Mouse (Mus musculus) midbrain, postnatal 0 days (tissue): ENCODE measurements at regions not wholly inside any gene's neighbourhood (a gene's known extent, or its start where the extent isn't known, plus 50 kb on each side); places are given as distances from the start of the nearest gene placed in this dataset.

Experiments
- ATAC-seq: fragments of 200-750 bp; cut with Nextera tagmentation; 2 replicates; pipeline ENCODE4 v1.8.0; 2017; ENCODE audit warnings: moderate number of reproducible peaks, mild to moderate bottlenecking, moderate TSS enrichment, moderate library complexity; ENCODE audit not compliant: low FRiP score
- DNase-seq: peaks from one replicate; pipeline ENCODE4 v3.0.0-alpha.2; 2015; ENCODE audit warnings: low spot score
- H3K27ac ChIP-seq: fragments of 300-500 bp; sonication (generic); 2 replicates; pipeline ENCODE4 v1.5.1; 2014; ENCODE audit warnings: low read depth, mild to moderate bottlenecking, low read length, mixed read lengths
- H3K27me3 ChIP-seq: fragments of 300-500 bp; sonication (generic); 2 replicates; pipeline ENCODE4 v1.6.1; 2014; ENCODE audit warnings: low read length, control low read depth, mixed read lengths; ENCODE audit not compliant: insufficient read depth
- H3K36me3 ChIP-seq: fragments of 300-500 bp; sonication (generic); 2 replicates; pipeline ENCODE4 v1.6.1; 2014; ENCODE audit warnings: low read length, control low read depth, mixed read lengths; ENCODE audit not compliant: insufficient read depth
- H3K4me1 ChIP-seq: fragments of 300-500 bp; sonication (generic); 2 replicates; pipeline ENCODE4 v1.6.1; 2014; ENCODE audit warnings: mild to moderate bottlenecking, control low read depth, antibody characterized with exemption, low read length, mixed read lengths; ENCODE audit not compliant: insufficient read depth
- H3K4me2 ChIP-seq: fragments of 300-500 bp; sonication (generic); 2 replicates; pipeline ENCODE4 v1.6.1; 2014; ENCODE audit warnings: low read depth, mild to moderate bottlenecking, low read length, mixed read lengths; ENCODE audit not compliant: poor library complexity, severe bottlenecking
- H3K4me3 ChIP-seq: fragments of 300-500 bp; sonication (generic); 2 replicates; pipeline ENCODE4 v1.5.1; 2014; ENCODE audit warnings: low read depth, mild to moderate bottlenecking, low read length, moderate library complexity
- H3K9ac ChIP-seq: fragments of 300-500 bp; sonication (generic); replicated peaks from 2 replicates; pipeline ENCODE4 v1.6.1; 2014; ENCODE audit warnings: mild to moderate bottlenecking, low read length, moderate library complexity, mixed read lengths; ENCODE audit not compliant: poor library complexity, severe bottlenecking
- H3K9me3 ChIP-seq: fragments of 300-500 bp; sonication (generic); 2 replicates; pipeline ENCODE4 v1.6.1; 2016; ENCODE audit warnings: low read length, control low read depth
- CTCF ChIP-seq: IDR thresholded peaks from 2 replicates; pipeline ENCODE4 v1.5.1; 2016; ENCODE audit warnings: antibody characterized with exemption, mild to moderate bottlenecking
- WGBS: fragments of 180-500 bp; shearing (Covaris S2); extraction: QIAGEN DNeasy Blood & Tissue Kit; methylation state at CpG from one replicate; pipeline ENCODE4 v1.1.7; 2014; 5-methylcytosine and 5-hydroxymethylcytosine counted together

DNA sequence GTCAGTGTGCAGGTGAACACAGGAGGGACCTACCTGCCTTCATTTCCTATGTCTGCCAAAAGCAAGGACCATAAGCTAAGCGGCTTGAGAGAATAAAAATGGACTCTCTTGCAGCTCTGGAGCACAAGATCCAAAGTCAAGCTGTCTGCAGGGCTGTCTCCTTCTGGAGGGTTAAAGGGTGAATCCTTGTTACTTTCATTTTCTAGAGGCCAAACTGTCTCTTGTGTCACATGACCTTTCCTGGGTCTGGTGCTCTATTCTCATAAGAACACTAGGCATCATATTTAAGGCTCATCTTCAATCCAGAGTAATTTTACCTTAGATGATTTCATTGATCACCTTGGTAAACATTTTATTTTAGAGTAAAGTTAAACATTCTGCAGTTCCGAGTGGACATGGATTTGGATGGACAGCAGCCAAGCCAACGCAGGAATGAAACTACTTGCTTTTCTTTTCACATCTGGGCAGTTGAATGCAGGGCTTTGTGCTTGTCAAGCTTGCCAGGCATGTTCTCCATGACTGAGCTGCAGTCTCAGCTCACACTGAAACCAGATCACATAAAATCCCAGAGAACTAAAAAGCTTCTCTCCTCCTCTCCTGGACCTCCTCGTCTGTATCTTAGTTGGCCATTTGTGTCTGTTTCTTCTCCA is 180.8 kb downstream of the Cd83 start:
- H3K4me2 ChIP-seq: no peak overlapping the region
- no peak overlapping the region for H3K4me3 ChIP-seq
- no peak overlapping the region for H3K27ac ChIP-seq
- no peaks in the 10 kb centered on the region for H3K9me3 ChIP-seq
- H3K9ac ChIP-seq: no peak overlapping the region
- no peak for TF ChIP-seq CTCF
- no peak for ATAC-seq
- WGBS: 68% methylated on average over 4 of the region's 4 CpGs
- no peaks in the 10 kb centered on the region for H3K27me3 ChIP-seq
- no peaks in the 10 kb centered on the region for H3K36me3 ChIP-seq
- no peaks in the 10 kb centered on the region for H3K4me1 ChIP-seq
- no peak for DNase-seq

GRCm38 (mm10) chr13:43967516-43967915 is 182.9 kb downstream of the Cd83 start:
- Histone ChIP-seq H3K4me3 (no peak overlapping the region), H3K4me1 (no peaks in the 10 kb centered on the region), H3K27ac (no peak overlapping the region), H3K27me3 (no peaks in the 10 kb centered on the region), H3K9me3 (no peaks in the 10 kb centered on the region), H3K36me3 (no peaks in the 10 kb centered on the region), H3K9ac (no peak overlapping the region), H3K4me2 (no peak overlapping the region)
- 82% methylated on average over 5 of the region's 5 CpGs for WGBS
- no peak for DNase-seq
- ATAC-seq: no peak
- TF ChIP-seq CTCF: no peak

GRCm38 (mm10) chr13:43972906-43973305 is 188.3 kb downstream of the Cd83 start:
- no peak for TF ChIP-seq CTCF
- H3K4me1 ChIP-seq: no peaks in the 10 kb centered on the region
- ATAC-seq: no peak

GRCm38 (mm10) chr13:43975281-43975680 is 190.7 kb downstream of the Cd83 start:
- no peak for DNase-seq
- 84% methylated on average over 13 of the region's 13 CpGs for WGBS

More at GRCm38 (mm10) chr13:43972906-43973305, 188.3 kb downstream of the Cd83 start:
- no peak overlapping the region for H3K4me2 ChIP-seq
- no peak overlapping the region for H3K27ac ChIP-seq
- no peaks in the 10 kb centered on the region for H3K27me3 ChIP-seq
- 95% methylated on average over 2 of the region's 2 CpGs for WGBS
- no peak overlapping the region for H3K9ac ChIP-seq
- H3K4me3 ChIP-seq: no peak overlapping the region
- DNase-seq: no peak
- no peaks in the 10 kb centered on the region for H3K9me3 ChIP-seq
- H3K36me3 ChIP-seq: no peaks in the 10 kb centered on the region

DNA sequence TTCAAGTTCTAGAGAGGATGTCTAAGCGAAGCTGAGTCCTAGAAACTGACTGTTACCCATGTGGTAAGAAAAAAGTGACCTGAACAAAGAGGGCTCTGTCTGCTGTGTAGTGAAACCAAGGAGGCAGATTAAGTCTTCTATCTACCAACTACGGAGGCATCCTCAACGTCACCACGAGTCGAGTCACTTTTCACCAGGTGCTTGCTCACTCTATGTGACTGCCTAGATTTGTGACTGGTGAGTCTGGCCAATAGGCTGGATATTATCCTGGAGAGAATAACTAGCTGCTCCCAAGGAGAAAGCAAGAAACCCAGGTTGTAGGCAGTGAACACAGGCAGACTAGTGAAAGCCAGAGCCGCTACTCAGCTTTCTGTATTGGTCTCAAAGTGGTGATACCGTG is 191.2 kb downstream of the Cd83 start:
- ATAC-seq (no peak), DNase-seq (no peak)
- Histone ChIP-seq H3K36me3 (no peaks in the 10 kb centered on the region), H3K4me3 (no peak overlapping the region), H3K9ac (no peak overlapping the region), H3K4me1 (no peaks in the 10 kb centered on the region), H3K4me2 (no peak overlapping the region), H3K9me3 (no peaks in the 10 kb centered on the region), H3K27me3 (no peaks in the 10 kb centered on the region), H3K27ac (no peak overlapping the region)
- TF ChIP-seq CTCF: no peak
- 67% methylated on average over 7 of the region's 7 CpGs for WGBS

More at GRCm38 (mm10) chr13:43975281-43975680, 190.7 kb downstream of the Cd83 start:
- no peak overlapping the region for H3K4me3 ChIP-seq
- no peak overlapping the region for H3K27ac ChIP-seq
- no peaks in the 10 kb centered on the region for H3K36me3 ChIP-seq
- no peak overlapping the region for H3K9ac ChIP-seq
- H3K27me3 ChIP-seq: no peaks in the 10 kb centered on the region
- no peak overlapping the region for H3K4me2 ChIP-seq
- ATAC-seq: no peak
- H3K4me1 ChIP-seq: no peaks in the 10 kb centered on the region
- TF ChIP-seq CTCF: no peak
- no peaks in the 10 kb centered on the region for H3K9me3 ChIP-seq

GRCm38 (mm10) chr13:43976676-43977075 is 192.1 kb downstream of the Cd83 start:
- DNase-seq: no peak
- Histone ChIP-seq H3K9ac (no peak overlapping the region), H3K4me3 (no peak overlapping the region), H3K27ac (no peak overlapping the region), H3K36me3 (no peaks in the 10 kb centered on the region), H3K4me2 (no peak overlapping the region), H3K27me3 (no peaks in the 10 kb centered on the region), H3K9me3 (no peaks in the 10 kb centered on the region), H3K4me1 (no peaks in the 10 kb centered on the region)
- no peak for TF ChIP-seq CTCF
- 46% methylated on average over 7 of the region's 7 CpGs for WGBS
- no peak for ATAC-seq
